Mouse (Mus musculus) lung, adult 2 months (tissue): ENCODE measurements around the gene Olig2.

Experiments used
- CTCF ChIP-seq: fragments of 200-500 bp; IDR thresholded peaks from 2 replicates; pipeline ENCODE4 v1.5.1; 2011; ENCODE audit warnings: mild to moderate bottlenecking, low read length, control low read depth; ENCODE audit not compliant: insufficient read depth
- POLR2A ChIP-seq: fragments of 200-500 bp; IDR thresholded peaks from 2 replicates; pipeline ENCODE4 v1.6.1; 2011; ENCODE audit warnings: low read depth, mild to moderate bottlenecking, control low read depth, low read length, borderline replicate concordance; ENCODE audit errors: extremely low read depth

GRCm38 (mm10) chr16:91219246-91219645 lies 6.0 kb upstream of the Olig2 start:
- TF ChIP-seq CTCF (no peak), POLR2A (no peak)
